Mouse (Mus musculus) lung, postnatal 0 days (tissue): ENCODE results near the gene Scgb1c1.

Experiments used
- CTCF ChIP-seq: IDR thresholded peaks from 2 replicates; pipeline ENCODE4 v1.5.1; 2016; ENCODE audit warnings: antibody characterized with exemption, mild to moderate bottlenecking
- EP300 ChIP-seq: IDR thresholded peaks from 2 replicates; pipeline ENCODE4 v1.6.1; 2016; ENCODE audit warnings: antibody characterized with exemption, mild to moderate bottlenecking, control low read depth

- TF ChIP-seq CTCF (no peak), EP300 (no peak)
These were observed 32.0 kb downstream of the Scgb1c1 start for GRCm38 (mm10) chr7:140877364-140877763.
